Mouse (Mus musculus): ENCODE measurements around the gene Wdr91.

DNA sequence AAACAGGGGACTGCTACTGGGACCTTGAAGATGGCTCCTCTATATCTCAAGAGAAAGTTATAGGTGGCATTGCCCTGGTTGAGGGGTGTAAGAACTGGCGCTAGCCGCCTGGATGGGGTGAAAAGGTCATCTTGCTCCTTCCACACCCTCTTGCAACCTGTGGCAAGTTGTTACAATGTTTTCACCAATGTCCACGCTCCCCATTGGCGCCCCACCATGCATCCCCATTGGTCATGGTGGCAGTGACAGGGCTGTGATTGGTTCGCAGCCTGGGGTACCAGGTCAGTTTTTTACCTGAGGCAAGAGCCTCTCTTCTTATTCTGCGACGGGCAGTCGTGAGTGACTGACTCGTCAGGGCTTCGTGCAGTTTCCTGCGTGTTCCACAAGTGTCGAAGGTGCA, 10.0 kb upstream of the Wdr91 start:
- TF ChIP-seq CTCF (IDR thresholded peaks at IDR 0.05; ENCODE audit: borderline replicate concordance, control insufficient read depth, extremely low read depth, insufficient read depth, low read length, poor library complexity) = no peak
- TF ChIP-seq POLR2A (IDR thresholded peaks at IDR 0.05; ENCODE audit: control insufficient read depth, extremely low read depth, insufficient read depth, low read length, poor library complexity) = no peak

Measured in thymus, adult 2 months (tissue).